In the genomic region with DNA sequence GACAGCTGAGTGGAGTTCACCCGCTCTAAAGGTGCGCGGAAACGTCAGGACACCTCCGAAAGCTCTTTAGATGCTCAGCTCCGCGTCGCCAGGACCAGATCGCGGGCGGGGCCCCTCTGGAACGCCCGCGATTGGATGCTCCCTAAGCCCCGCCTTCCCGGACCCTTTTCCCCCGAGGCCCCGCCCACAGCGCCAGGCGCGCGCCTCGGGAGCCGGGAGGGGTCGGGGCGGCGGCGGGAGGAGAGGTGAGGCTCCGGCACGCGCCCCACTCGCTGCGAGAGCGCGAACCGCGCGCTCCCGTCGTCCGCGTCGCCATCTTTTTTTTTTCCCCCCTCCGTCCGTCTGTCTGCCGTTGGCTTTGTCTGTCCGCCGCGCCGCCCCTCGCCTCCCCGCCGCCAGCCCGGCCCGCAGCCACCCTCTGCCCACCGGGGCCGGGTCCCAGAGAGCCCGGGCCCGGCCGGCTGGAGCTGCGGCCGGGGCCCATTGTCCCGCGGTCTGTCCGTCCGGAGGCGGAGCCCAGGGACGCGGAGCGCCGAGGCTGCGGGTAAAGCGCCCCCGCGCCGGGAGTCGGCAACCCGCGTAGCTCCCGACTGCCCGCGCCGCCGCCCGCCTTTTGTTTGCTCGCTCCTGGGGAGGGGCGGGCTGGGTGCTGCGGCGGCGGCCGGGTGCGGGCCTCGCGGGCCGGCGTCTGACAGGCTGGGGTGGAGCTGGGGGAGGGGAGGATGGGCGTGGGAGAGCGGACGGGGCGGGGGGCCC, we compare ENCODE assay signal across 8 mouse cellular contexts. TPM values are rescaled to one million over a fixed set of nuclear protein-coding genes. Genes with fewer than 3 reads are reported as not detected.
DNase-seq lines count a peak whose midpoint lies in the region; ATAC-seq lines count a peak whose summit lies in the region.

TSS of gene Zfp821 (plus strand) at position 227 of the 756 bp plus-strand sequence.

- H3K36me3 ChIP-seq in hindbrain, embryonic 12.5 days = peaks cover 23% of the 10 kb centered on the region

- peak within 1 kb of the TSS; percentile 100 for H3K9ac ChIP-seq in hindbrain, embryonic 12.5 days

- peak; percentile 91 for ATAC-seq in hindbrain, embryonic 12.5 days (ENCODE audit: low FRiP score)

- peak within 1 kb of the TSS; percentile 97 for H3K27ac ChIP-seq in hindbrain, embryonic 12.5 days

- peak; percentile 96 for DNase-seq in MN1 (ENCODE audit: low spot score)
- DNase-seq in cerebellum, adult 9-10 months = peak; percentile 96
- DNase-seq in frontal cortex, adult 2 months (ENCODE audit: extremely low spot score in 1 of 2, low spot score in 1 of 2) = peak; percentile 74 to 93
- peak; percentile 88 to 94 for DNase-seq in layer of hippocampus, postnatal 14 days (ENCODE audit: low spot score in 2 of 2)
- peak; percentile 94 for DNase-seq in lung, postnatal 14 days
- peak; percentile 89 for DNase-seq in retina, adult 2 months (ENCODE audit: low read depth, low spot score)
- DNase-seq in thymus, postnatal 36 days = peak; percentile 93 to 96

- peak within 1 kb of the TSS; percentile 86 for H3K4me2 ChIP-seq in hindbrain, embryonic 12.5 days (replicated peaks)

- peaks cover 5% of the 10 kb centered on the region for H3K27me3 ChIP-seq in hindbrain, embryonic 12.5 days

- H3K4me3 ChIP-seq in hindbrain, embryonic 12.5 days = peak within 1 kb of the TSS; percentile 97

- 1% methylated on average over 61 of the region's 100 CpGs for WGBS in hindbrain, embryonic 12.5 days

- peaks cover 33% of the 10 kb centered on the region for H3K4me1 ChIP-seq in hindbrain, embryonic 12.5 days

- H3K9me3 ChIP-seq in hindbrain, embryonic 12.5 days (replicated peaks) = no peaks in the 10 kb centered on the region

RNA-seq across cellular contexts. Expression of gene Zfp821, which starts in this region (rescaled TPM):
- polyA plus RNA-seq in frontal cortex, adult 2 months (2012; rRNA removed) = 53.2 TPM in 2 replicates
- polyA plus RNA-seq in hindbrain, embryonic 12.5 days (2016; fragmentation: Nextera tagmentation; extraction: Ambion mirVana) = 77.0 and 80.2 TPM in 2 replicates
- total RNA-seq in layer of hippocampus, postnatal 14 days (2021) = 10 to 100 TPM; 49.5 to 55.7 TPM

Comparison
In these comparisons a context has a peak if more than half of its experiments do, and no peak if none do; other contexts are left out.
1. Peak in every context shown above with its lines: DNase-seq, ATAC-seq, H3K4me3 ChIP-seq and H3K27ac ChIP-seq.